Mouse (Mus musculus) A20 (cell line): Measurements from ENCODE around the gene Thada.

Experiments used
- DNase-seq: peaks from one replicate; pipeline ENCODE4 v3.0.0-alpha.2; 2011; ENCODE audit warnings: low read depth, low spot score

Thada gene

DNA sequence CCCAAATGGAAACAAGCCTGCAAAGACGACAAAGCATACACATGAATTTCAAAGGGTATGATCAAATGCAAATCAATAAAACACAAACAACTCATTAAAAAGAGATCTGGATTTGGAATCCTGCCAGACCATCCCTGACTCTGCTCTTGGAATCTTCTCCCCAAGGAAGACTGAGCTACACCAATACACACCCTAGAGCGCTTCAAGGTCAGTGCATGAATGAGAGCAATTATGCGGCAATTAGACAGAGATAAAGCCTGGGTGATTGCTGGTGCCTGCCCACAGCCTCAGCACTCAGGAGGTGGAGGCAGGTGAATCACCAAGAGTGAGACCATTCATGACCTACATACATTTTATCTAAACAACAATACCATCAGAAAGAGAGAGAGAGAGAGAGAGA, 114.7 kb downstream of the Thada start:
- no peak for DNase-seq

DNA sequence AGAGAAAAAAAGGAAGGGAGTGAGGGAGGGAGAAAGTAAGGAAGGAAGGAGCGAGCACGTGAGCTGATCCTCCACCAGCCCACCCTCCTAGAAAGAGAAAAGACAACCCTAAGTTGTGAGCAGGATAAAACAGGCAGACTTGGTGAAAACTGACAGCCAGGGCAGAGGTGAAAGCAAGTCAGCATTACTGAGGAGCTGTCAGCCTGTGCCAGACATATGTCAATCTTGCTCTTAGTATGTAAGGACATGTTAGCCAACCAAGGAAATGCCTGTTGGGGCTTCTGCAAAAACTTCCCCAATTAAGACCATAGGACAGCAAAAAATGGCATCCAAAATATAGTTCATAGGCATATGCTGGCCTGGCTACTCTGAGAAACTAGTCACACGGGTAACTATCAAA, 117.1 kb downstream of the Thada start:
- no peak for DNase-seq

DNA sequence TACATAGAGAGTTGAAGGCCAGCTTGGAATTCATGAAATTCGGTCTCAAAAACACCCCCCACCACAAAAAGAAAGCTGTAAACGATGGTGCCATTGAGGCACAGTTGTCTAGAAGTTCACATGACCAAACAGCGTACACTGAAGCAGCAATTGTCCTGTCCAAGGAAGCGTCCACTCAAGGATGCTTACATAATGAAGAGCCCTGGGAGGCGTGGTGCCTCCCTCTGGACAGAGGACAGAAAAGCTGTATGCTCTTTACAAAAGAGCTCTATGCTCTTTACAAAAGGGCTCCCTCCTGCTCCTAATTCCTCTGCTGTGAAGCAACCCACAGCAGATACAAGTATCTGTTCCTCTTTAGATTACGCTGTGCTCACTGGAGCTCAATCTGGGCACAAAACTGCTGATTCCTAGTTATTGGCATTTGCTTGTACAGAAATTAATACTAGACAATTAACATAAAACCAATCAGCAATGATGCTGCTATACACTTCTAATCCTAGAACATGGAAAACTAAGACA, 123.6 kb downstream of the Thada start:
- peak; percentile 41 for DNase-seq

DNA sequence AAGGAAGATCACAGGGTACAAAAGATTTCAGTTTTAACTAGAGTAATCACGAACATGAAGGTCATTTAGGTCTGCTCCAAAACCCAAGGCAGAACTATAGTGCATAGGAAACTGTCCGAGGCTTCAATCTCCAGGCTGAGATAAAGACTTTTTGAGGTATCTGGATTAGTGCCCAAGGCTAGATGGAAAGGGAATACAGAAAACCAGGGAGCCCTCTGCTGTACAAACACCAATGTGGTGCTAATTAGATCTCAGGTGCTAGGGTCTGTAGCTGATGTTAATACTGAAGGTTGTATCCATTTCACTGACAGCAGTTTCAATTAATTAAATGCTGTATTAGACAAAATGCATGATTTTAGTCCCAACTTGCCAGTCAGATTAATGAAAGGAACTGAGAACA, 124.3 kb downstream of the Thada start:
- no peak for DNase-seq

DNA sequence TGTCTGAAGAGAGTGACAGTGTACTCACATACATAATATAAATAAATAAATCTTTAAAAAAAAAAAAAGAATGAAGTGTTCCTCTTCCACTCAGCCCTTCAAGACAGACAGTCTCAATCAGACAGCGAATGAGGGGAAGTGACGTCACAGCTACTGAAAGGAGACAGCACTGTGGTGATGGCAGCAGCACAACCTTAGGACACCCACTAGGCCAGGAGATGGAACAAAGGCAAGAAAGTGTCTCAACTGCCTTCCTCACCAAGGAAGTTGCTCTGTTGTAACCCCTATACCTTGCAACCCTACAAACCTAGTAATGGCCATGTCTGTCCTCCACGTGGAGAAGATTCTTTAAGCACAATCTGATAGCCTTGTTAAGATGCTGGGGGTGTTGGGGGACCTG, 125.4 kb downstream of the Thada start:
- DNase-seq = no peak

DNA sequence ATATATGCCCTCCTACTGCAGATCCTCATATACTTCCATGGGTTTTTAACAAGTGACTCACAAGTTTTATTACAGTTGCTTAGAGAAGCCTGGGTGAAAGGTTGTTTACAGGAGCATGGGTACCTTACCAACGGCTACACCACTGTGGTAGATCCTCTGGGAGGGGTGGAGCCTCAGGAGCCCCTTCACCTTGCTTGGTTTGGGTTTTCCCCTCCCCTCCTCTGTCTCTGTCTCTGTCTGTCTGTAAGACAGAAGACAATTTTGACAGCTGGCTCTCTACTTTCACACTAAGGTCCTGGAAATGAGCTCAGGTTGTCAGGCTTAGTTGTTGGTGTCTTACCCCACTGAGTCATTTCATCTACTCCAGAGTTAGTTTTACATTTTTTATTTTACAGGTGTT, 130.0 kb downstream of the Thada start:
- no peak for DNase-seq

DNA sequence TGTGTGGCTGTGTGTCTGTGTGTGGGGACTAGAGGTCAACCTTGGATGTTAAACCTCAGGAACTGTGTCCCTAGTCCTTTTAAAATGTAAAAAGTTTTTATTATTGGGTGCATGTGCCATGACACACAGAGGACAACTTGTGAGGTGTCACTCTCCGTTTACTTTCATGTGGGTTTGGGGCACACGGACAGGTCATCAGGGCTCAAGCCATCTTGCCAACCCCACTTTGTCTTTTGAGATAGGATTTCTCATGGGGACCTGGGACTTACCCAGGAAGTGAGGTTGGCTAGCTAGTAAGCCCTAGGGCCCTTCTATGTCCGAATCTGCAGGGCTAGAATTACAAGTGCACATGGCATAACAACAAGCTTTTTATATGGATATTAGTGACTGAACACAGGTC, 130.9 kb downstream of the Thada start:
- DNase-seq = no peak

DNA sequence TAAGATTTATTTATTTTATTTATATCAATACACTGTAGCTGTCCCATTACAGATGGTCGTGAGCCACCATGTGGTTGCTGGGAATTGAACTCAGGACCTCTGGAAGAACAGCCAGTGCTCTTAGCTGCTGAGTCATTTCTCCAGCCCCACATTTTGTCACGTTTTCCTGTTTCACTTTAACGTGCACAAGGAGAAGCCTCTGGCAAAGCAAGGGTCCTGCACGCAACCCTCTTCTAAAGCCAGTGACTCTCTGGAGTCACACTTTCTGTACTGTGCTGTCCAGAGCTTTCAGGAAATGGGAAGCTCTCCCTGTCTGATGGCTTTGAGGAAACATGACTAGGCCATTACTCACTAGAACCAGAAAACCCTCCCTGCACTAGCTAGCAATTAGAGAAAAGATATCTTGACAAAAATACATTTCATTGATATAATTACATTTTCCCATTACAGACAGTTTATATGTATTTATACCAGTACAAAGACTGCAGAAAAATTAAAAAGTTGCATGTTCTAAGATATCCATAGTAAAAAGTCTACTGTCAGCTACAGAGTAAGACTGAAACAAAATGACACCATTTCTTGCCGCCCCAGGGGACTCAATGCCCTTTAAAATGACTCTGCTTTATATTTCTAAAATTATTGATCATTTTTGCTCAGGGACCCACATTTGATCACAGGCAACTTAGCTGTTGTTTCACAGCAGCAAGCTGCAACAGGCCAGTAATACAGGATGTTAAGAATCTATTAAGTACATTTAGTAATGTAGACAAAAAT, 131.6 kb downstream of the Thada start:
- DNase-seq = no peak

DNA sequence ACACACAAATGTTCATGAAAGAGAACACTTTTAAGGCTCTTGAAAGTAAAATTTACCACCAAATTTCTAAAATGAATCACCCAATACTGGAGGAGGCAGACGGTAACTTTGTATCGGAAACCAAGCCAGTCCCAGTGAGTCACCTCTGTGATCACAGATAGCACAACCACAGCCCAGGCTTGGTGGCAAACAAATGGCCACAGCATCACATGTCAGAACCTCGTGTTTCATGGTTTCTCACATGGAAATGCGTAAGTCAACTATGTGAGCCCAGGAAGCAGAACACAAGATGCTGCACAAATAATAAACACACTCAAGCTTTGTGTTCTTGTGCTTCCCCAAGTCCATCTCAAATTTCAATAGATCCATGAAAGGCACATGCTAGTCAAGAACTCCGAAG, 133.1 kb downstream of the Thada start:
- DNase-seq = no peak

DNA sequence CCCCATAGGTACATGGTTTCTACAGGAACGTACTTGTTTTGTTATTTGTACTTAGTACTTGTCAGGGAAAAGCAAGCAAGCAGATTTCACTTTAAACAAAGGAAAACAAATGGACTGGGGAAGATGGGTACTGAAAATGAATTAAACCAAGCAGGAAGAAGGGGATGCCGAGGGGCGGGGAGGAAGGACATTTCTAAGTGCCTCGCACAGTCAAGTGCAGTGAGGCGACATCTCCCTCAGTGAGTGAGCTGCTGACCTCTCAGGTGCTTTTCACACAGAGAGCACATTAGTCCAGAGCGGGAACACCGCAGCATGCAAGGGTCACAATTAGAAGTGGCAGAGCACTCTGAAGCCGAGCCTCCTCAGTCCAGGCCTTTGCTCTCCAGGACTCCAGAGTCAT, 135.0 kb downstream of the Thada start:
- DNase-seq = no peak

DNA sequence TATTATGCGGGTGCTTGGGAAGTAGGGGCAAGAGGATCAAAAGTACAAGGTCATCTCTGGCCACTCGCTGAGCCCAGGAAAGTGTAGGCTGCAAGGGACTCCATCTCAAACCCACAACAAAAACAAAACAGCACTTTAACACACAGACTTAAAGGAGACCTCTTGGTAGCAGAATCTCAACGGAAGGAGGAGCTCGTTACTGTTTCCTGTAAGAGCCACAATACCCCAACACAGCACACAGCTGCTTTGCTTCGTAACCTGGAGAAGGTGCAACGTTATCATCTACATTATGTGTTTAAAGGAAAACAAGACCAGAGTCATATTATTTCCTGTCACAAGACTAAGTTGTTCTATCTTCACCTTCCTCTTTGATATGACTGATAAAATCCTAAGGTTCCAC, 135.5 kb downstream of the Thada start:
- DNase-seq = no peak

DNA sequence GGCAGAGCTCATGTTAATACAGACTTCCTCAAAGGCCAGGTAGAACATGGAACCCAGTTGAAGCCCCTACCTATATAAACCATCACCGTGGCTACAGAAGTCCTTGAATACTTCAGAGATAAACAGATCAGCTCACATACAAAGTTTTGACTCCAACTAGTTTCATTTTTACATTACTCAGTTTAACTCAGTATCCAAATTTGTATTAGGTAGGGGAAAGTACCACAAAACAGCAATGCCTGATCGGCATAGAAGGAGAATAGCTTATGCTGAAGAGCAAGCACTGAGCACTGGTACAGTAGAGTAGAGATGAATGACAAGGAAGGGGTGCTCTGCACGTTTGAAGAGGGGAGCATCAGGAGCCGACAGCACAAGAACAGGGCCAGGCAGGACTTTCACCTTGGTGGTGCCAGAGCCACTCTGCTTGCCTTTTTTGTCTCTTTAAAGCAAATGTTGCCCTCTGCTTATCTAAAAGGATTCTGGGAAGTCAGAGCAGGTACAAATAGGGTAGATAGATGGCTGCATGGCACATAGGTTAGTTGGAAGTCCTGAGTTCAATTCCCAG, 136.0 kb downstream of the Thada start:
- no peak for DNase-seq

DNA sequence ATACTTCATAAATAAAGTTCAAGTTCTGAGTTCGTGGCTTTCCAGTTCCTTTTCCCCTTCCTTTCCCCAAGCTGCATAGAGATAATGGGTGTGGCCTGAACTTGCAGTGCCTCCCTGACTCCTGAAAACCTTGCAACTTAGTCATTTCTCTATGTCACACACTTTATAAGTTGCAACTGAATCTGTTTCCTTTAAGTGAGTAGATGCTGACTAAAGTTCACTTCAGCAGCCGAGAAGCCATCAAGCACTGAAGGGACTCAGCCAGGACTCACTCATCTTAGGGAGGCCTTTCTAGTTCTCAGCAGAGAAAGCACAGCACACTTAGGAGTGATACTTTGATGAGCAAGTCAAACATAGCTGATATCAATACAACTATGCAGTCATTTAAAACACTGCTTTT, 137.5 kb downstream of the Thada start:
- DNase-seq = peak; percentile 7

DNA sequence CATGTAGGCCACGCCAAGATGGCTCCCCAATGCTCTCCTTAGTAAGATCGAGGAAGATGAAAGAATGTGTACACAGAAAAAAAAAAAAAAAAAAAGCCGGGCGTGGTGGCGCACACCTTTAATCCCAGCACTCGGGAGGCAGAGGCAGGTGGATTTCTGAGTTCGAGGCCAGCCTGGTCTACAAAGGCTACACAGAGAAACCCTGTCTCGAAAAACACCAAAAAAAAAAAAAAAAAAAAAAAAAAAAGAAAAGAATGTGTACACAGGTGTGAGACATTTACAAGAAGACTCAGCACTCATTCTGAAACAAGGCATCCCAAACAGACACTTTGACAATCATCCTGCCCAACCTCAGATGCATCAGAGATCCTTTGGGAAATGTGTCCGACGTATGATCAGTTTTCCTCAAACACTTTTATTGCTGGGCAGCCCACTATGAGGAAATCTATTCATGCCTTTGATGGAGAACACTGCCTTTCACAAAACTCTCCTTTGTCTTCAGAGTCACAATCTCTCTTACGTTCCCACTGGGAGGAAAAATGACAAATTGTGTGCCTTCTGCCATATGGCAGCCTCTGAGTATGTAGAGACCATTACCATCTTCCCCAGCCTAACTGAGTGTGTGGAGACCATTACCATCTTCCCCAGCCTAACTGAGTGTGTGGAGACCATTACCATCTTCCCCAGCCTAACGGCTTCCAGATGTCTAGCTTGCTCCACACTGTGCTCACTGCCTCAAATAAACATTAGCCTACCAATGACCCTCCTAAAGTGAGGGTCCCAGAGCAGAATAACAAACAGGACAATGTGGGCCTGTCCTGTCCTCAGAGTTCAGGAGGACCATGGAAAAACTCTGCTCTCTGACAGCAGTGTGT, 138.7 kb downstream of the Thada start:
- DNase-seq = no peak

DNA sequence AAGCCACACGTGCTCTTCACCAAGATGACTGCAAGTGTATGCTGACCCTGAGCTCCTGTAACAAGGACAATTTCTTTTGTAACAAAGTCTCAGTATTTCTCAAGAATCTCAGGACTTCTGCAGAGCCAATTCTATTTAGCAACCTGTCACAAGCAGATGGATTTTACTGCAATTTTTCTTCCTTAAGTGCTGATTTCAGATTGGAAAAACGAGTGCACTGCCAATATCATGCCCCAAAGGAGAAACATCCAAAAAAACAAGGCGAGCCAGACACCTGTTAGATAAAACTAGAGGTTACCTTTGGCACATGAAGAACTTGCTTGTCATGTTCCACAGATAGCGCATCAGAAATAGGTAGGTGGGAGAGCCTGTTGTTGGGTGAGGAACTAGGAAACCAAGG, 143.8 kb downstream of the Thada start:
- no peak for DNase-seq

DNA sequence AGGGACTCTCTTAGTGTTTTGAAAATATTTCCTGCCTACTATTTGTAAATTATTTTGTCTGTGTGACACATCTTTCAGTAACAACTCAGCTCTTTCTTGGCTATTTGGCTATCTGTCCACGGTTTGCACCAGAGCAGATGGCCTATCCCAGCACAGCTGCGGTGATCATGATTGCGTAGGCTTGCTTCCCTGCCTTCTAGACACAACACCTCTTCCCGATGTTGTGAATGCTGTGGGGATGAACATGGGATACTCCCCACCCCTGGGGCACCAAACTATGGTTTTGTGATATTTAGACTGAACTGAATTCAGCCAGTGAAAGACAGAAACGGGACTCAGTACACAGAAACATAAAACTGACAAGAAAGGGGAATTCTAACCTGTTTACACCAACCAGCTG, 144.7 kb downstream of the Thada start:
- DNase-seq = no peak

DNA sequence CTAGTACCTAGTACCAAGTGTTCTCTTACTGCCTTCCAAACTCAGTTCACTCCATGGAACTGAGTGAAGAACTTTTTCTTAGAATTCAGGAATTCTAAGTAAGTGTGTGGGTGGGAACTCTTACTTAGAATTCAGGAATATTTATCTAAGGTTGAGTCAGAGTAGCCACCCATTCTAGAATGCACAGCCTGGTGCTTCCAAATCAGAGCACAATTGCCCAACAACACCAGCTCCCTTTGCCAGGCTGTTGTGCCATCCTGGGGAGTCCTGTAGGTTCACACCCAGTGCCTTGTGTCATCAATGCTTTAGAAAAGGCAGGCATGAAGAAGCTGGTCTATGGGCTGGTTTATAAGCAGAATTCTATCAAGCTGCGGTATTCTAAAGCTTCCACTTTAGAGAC, 145.4 kb downstream of the Thada start:
- DNase-seq = no peak

DNA sequence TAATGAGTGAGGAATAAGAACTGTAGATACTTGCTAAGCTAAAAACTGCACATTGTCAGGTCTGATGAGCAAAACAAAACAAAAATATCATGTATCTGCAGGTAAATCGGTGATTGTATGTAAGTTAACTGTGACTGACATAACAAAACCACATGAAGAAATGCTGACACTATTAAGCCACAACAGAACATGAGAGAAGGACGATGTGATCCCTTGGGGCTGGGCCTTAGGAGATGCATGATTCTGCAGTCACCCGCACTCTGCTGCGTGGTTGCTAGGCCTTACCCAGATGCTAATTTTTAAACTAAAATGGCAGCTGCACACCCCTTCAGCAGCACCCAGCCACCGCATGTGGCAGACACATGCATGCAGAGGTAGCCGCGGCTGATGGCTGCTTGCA, 151.7 kb downstream of the Thada start:
- DNase-seq = no peak

DNA sequence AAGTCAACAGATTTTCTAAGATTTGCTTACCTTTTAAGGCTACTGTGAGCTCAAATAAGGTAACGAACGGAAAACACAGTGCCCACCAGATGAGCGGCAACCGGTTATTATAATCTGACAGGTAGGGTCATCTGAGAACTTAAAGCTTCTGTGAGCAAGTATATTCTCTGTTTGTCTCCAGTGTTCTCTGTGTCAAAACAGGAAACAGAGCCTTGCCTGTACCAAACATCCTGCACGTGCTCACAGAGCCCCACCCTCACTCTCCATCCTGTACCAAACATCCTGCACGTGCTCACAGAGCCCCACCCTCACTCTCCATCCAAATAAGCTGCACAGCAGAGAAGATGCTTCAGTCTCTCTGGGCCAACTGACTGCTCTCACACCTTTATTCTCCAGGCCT, 152.5 kb downstream of the Thada start:
- peak; percentile 39 for DNase-seq

DNA sequence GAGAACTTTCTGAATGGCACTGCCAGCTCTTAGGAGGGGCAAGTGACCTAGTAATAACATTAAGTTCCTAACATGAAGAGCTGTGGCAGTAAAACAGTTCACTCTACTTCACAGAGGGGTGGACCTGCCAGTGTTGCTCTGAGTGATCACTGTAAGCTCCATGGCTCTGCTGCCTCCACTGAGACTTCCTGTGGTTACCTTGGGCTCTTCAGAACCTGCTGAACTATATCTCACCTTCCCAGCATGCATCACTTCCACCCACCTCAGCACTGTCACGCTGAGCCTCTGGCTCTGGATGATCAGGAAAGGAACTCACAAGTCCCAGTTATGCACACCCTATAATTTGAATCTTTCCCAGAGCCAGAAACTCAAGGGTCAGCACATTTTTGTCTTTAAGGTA, 159.9 kb downstream of the Thada start:
- DNase-seq = no peak

DNA sequence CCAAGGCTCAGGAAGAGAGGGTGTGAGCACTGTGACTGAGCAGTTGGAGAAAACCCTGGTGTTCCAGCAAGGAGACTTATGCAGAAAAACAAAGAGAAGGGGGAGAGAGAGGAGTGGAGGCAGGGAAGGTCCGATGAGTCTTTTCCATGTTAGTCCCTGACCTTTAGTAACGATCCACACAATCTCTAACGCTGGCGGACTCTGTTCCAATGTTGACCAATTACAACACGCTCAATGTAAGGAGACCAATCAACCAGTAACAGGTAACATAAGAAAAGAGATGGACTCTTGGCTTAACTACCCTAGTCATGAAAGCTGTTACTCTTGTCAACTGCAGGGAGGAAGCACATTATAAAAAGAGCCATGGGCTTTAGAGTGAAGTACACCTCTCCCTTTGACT, 160.9 kb downstream of the Thada start:
- DNase-seq = no peak

DNA sequence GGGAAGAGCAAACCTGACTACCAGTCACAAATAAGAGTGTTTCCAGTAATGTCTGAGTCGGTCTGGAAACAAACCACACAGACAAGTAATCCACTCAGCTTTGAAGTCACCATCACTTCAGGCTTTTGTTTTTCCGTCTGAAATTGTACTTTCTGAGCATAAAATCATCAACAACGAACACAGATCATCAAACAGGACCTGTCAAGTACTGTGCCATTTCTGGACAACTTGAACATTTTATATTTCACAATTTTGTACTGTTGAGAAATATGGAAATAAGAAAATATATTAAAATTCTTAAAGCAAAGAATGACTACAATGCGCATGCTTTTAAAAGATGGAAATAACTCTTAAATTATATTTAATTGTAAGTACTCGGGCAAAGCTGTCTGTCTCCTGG, 161.9 kb downstream of the Thada start:
- no peak for DNase-seq

DNA sequence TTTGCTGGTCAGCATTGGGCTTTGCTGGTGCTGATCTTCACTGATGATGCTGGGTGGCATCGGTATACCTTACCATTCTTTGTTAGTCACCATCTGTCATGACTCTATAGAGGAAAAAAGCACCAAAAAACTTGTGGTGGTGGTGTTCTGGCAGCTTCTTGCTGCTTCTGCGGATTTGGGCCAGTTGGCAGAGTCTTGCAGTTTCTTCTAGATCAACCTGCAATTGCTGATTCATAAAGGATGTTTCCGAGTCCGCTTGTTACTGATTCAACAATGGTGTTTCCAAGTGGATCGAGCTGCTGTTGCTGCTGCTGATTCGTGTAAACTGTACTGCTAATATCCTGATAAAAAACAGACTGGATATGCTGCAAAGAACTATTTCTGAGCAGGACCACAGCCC, 168.0 kb downstream of the Thada start:
- no peak for DNase-seq
